Comparison of ENCODE assay signal across 8 mouse cellular contexts in genomic region chr5:103425363-103426031, GRCm38 (mm10). TPM values are rescaled to one million over a fixed set of nuclear protein-coding genes. Genes with fewer than 3 reads are reported as not detected.
DNase-seq lines count a peak whose midpoint lies in the region; ATAC-seq and TF ChIP-seq lines count a peak whose summit lies in the region.

No protein-coding gene starts in this region.

- TF ChIP-seq CTCF in hindbrain, postnatal 0 days (IDR thresholded peaks at IDR 0.05; ENCODE audit: low read depth): no peak

- no peaks in the 10 kb centered on the region for H3K9me3 ChIP-seq in hindbrain, postnatal 0 days (ENCODE audit: low read length)
- H3K9me3 ChIP-seq in limb, embryonic 10.5 days (replicated peaks): no peaks in the 10 kb centered on the region
- no peaks in the 10 kb centered on the region for H3K9me3 ChIP-seq in midbrain, embryonic 11.5 days (ENCODE audit: control insufficient read depth, low read length)
- no peaks in the 10 kb centered on the region for H3K9me3 ChIP-seq in stomach, embryonic 15.5 days

- peak overlapping the region; percentile 60 for H3K9ac ChIP-seq in hindbrain, postnatal 0 days (replicated peaks; ENCODE audit: low read length)
- H3K9ac ChIP-seq in midbrain, embryonic 11.5 days (ENCODE audit: low read length): peak overlapping the region; percentile 79
- peak overlapping the region; percentile 77 for H3K9ac ChIP-seq in stomach, embryonic 15.5 days

- peak overlapping the region; percentile 87 for H3K4me2 ChIP-seq in hindbrain, postnatal 0 days (ENCODE audit: low read depth, low read length)
- H3K4me2 ChIP-seq in midbrain, embryonic 11.5 days: peak overlapping the region; percentile 54
- H3K4me2 ChIP-seq in stomach, embryonic 15.5 days: peak overlapping the region; percentile 89

- H3K36me3 ChIP-seq in hindbrain, postnatal 0 days (ENCODE audit: insufficient read depth, low read length): no peaks in the 10 kb centered on the region
- no peaks in the 10 kb centered on the region for H3K36me3 ChIP-seq in limb, embryonic 10.5 days
- no peaks in the 10 kb centered on the region for H3K36me3 ChIP-seq in midbrain, embryonic 11.5 days (ENCODE audit: control insufficient read depth, insufficient read depth, low read length)
- H3K36me3 ChIP-seq in stomach, embryonic 15.5 days: no peaks in the 10 kb centered on the region

- WGBS in hindbrain, postnatal 0 days: under 1% methylated on average over 56 of the region's 67 CpGs
- WGBS in limb, embryonic 10.5 days: under 1% methylated on average over 50 of the region's 67 CpGs
- under 1% methylated on average over 54 of the region's 67 CpGs for WGBS in midbrain, embryonic 11.5 days
- under 1% methylated on average over 64 of the region's 67 CpGs for WGBS in stomach, embryonic 15.5 days

- DNase-seq in layer of hippocampus, adult 11-12 months (ENCODE audit: low spot score): peak; percentile 14
- no peak for DNase-seq in layer of hippocampus, adult 9-10 months (ENCODE audit: low spot score)
- DNase-seq in cerebellum, postnatal 10 days: peak; percentile 45 to 57
- peak; percentile 3 to 33 for DNase-seq in gastrocnemius, adult 8-10 months (ENCODE audit: low spot score in 2 of 2)
- peak; percentile 53 for DNase-seq in hindbrain, postnatal 0 days (ENCODE audit: low spot score)
- DNase-seq in limb, embryonic 10.5 days (ENCODE audit: low spot score): peak; percentile 74
- peak; percentile 95 for DNase-seq in midbrain, embryonic 11.5 days (ENCODE audit: low spot score, missing footprints)

- H3K27ac ChIP-seq in hindbrain, postnatal 0 days: peak overlapping the region; percentile 66
- peak overlapping the region; percentile 93 for H3K27ac ChIP-seq in limb, embryonic 10.5 days
- peak overlapping the region; percentile 79 for H3K27ac ChIP-seq in midbrain, embryonic 11.5 days (ENCODE audit: low read depth, low read length)
- peak overlapping the region; percentile 89 for H3K27ac ChIP-seq in stomach, embryonic 15.5 days

- H3K4me1 ChIP-seq in hindbrain, postnatal 0 days (ENCODE audit: insufficient read depth, low read length): 0 out of 2 replicates have a peak, but pooled peaks cover 3% of the 10 kb centered on the region
- H3K4me1 ChIP-seq in limb, embryonic 10.5 days: peaks cover 46% of the 10 kb centered on the region
- peaks cover 23% of the 10 kb centered on the region for H3K4me1 ChIP-seq in midbrain, embryonic 11.5 days (ENCODE audit: control insufficient read depth, insufficient read depth, low read length)
- peaks cover 8% of the 10 kb centered on the region; the same call in 1 of the 2 replicates for H3K4me1 ChIP-seq in stomach, embryonic 15.5 days

- ATAC-seq in hindbrain, postnatal 0 days: peak; percentile 16; the same call in 1 of the 2 replicates
- peak; percentile 68; the same call in 1 of the 2 replicates for ATAC-seq in midbrain, embryonic 11.5 days (ENCODE audit: low FRiP score)
- ATAC-seq in stomach, embryonic 15.5 days (ENCODE audit: insufficient read depth, low FRiP score, low read depth): no peak

- H3K27me3 ChIP-seq in hindbrain, postnatal 0 days (ENCODE audit: insufficient read depth, low read length): no peaks in the 10 kb centered on the region
- H3K27me3 ChIP-seq in limb, embryonic 10.5 days (ENCODE audit: low read depth, poor library complexity, severe bottlenecking): peaks cover 22% of the 10 kb centered on the region
- H3K27me3 ChIP-seq in midbrain, embryonic 11.5 days (ENCODE audit: control insufficient read depth, insufficient read depth, low read length): no peaks in the 10 kb centered on the region; the same call in 1 of the 2 replicates
- H3K27me3 ChIP-seq in stomach, embryonic 15.5 days (replicated peaks): no peaks in the 10 kb centered on the region

- H3K4me3 ChIP-seq in hindbrain, postnatal 0 days (ENCODE audit: low read length): peak overlapping the region; percentile 67
- peak overlapping the region; percentile 93 for H3K4me3 ChIP-seq in limb, embryonic 10.5 days
- peak overlapping the region; percentile 60 for H3K4me3 ChIP-seq in midbrain, embryonic 11.5 days (ENCODE audit: low read depth, low read length)
- H3K4me3 ChIP-seq in stomach, embryonic 15.5 days (replicated peaks): peak overlapping the region; percentile 86

RNA-seq across cellular contexts. Expression of gene Ptpn13, which starts 0.5 kb away (rescaled TPM):
- total RNA-seq in gastrocnemius, adult 8-10 months (2022): 1 to 10 TPM in 3 of 4 experiments, under 1 TPM in 1; 0.90 to 1.9 (median 1.4) TPM
- total RNA-seq in hindbrain, postnatal 0 days (2014; rRNA removed): 12.9 and 13.7 TPM in 2 replicates
- polyA plus RNA-seq in hindbrain, postnatal 0 days (2015; fragmentation: Nextera tagmentation; extraction: Ambion mirVana): 2.8 TPM in 2 replicates
- 10.4 and 11.1 TPM in 2 replicates for polyA plus RNA-seq in limb, embryonic 10.5 days (2016; fragmentation: Nextera tagmentation; extraction: Ambion mirVana)
- polyA plus RNA-seq in midbrain, embryonic 11.5 days (2014; fragmentation: Nextera tagmentation; extraction: Ambion mirVana): 15.0 and 18.1 TPM in 2 replicates
- 15.8 and 17.0 TPM in 2 replicates for polyA plus RNA-seq in stomach, embryonic 15.5 days (2015; fragmentation: Nextera tagmentation; extraction: Ambion mirVana)
